9 mouse cellular contexts compared by ENCODE assay signal in genomic region chr1:91181261-91181660, GRCm38 (mm10). TPM values are rescaled to one million over a fixed set of nuclear protein-coding genes. Genes with fewer than 3 reads are reported as not detected.
A peak's percentile ranks its signal among the peaks of the same experiment; 100 is the strongest.
DNase-seq lines count a peak whose midpoint lies in the region; ATAC-seq and TF ChIP-seq lines count a peak whose summit lies in the region.
"Had no signal": no experiment of that assay in that cellular context is flagged by ENCODE, and none has a peak within 500 bp of the region (broad histone marks: within the 10 kb centered on the region; RNA-seq: fewer than 3 reads in every experiment).

No protein-coding gene starts in this region.

- ATAC-seq in forebrain, postnatal 0 days = peak; percentile 28; the same call in 1 of the 2 replicates
- ATAC-seq in forebrain, embryonic 11.5 days (replicated peaks; ENCODE audit: low FRiP score) = no peak
- ATAC-seq in intestine, embryonic 16.5 days = peak; percentile 59
- no peak for ATAC-seq in midbrain, postnatal 0 days (ENCODE audit: low FRiP score)

- no peak for TF ChIP-seq CTCF in forebrain, postnatal 0 days (IDR thresholded peaks at IDR 0.05; ENCODE audit: low read depth)
- TF ChIP-seq CTCF in midbrain, postnatal 0 days (IDR thresholded peaks at IDR 0.05) = no peak

- peak overlapping the region; percentile 52 for H3K27ac ChIP-seq in forebrain, postnatal 0 days (ENCODE audit: low read depth, low read length)
- no peak overlapping the region for H3K27ac ChIP-seq in forebrain, embryonic 11.5 days (ENCODE audit: low read depth, low read length)
- 0 out of 2 replicates have a peak overlapping the region, but pooled peaks have one; percentile 38 for H3K27ac ChIP-seq in intestine, embryonic 16.5 days (ENCODE audit: low read length)
- H3K27ac ChIP-seq in midbrain, postnatal 0 days (ENCODE audit: low read depth, low read length) = 0 out of 2 replicates have a peak overlapping the region, but pooled peaks have one; percentile 0

- DNase-seq in forebrain, postnatal 0 days = peak; percentile 35
- no peak for DNase-seq in forebrain, embryonic 11.5 days (ENCODE audit: low spot score)
- peak; percentile 13 to 28 for DNase-seq in layer of hippocampus, postnatal 10 days (ENCODE audit: low spot score in 2 of 2)
- DNase-seq in layer of hippocampus, adult 9-11 months = no peak
- peak; percentile 61 for DNase-seq in midbrain, postnatal 0 days (ENCODE audit: low spot score)
- no peak for DNase-seq in spleen, postnatal 36 days (ENCODE audit: low spot score in 2 of 2)
- no peak for DNase-seq in cerebellum, adult 11 months
- DNase-seq: gastrocnemius, postnatal 14 days had no signal

- peak overlapping the region; percentile 74; the same call in 1 of the 2 replicates for H3K4me2 ChIP-seq in forebrain, postnatal 0 days (ENCODE audit: low read depth)
- no peak overlapping the region for H3K4me2 ChIP-seq in forebrain, embryonic 11.5 days (ENCODE audit: low read depth, low read length, severe bottlenecking)
- peak overlapping the region; percentile 21; the same call in 1 of the 2 replicates for H3K4me2 ChIP-seq in intestine, embryonic 16.5 days (ENCODE audit: low read depth, low read length)
- peak overlapping the region; percentile 81 for H3K4me2 ChIP-seq in midbrain, postnatal 0 days (ENCODE audit: low read depth, low read length, poor library complexity, severe bottlenecking)

- H3K9ac ChIP-seq in forebrain, postnatal 0 days = no peak overlapping the region
- no peak overlapping the region for H3K9ac ChIP-seq in forebrain, embryonic 11.5 days (ENCODE audit: low read length)
- H3K9ac ChIP-seq in intestine, embryonic 16.5 days (ENCODE audit: low read depth, low read length) = no peak overlapping the region
- no peak overlapping the region for H3K9ac ChIP-seq in midbrain, postnatal 0 days (replicated peaks; ENCODE audit: low read length, poor library complexity, severe bottlenecking)

- H3K27me3 ChIP-seq in forebrain, postnatal 0 days (ENCODE audit: insufficient read depth, low read length) = 0 out of 2 replicates have a peak, but pooled peaks cover 5% of the 10 kb centered on the region
- peaks cover 10% of the 10 kb centered on the region; the same call in 1 of the 2 replicates for H3K27me3 ChIP-seq in forebrain, embryonic 11.5 days (ENCODE audit: control insufficient read depth, insufficient read depth, low read length)
- 0 out of 2 replicates have a peak, but pooled peaks cover 8% of the 10 kb centered on the region for H3K27me3 ChIP-seq in intestine, embryonic 16.5 days (replicated peaks; ENCODE audit: control insufficient read depth, insufficient read depth, low read length)
- H3K27me3 ChIP-seq in midbrain, postnatal 0 days (ENCODE audit: insufficient read depth, low read length) = no peaks in the 10 kb centered on the region; the same call in 1 of the 2 replicates

- 50% methylated on average over 5 of the region's 5 CpGs for WGBS in forebrain, postnatal 0 days
- 63% methylated on average over 5 of the region's 5 CpGs for WGBS in forebrain, embryonic 11.5 days
- WGBS in intestine, embryonic 16.5 days = 17% methylated on average over 5 of the region's 5 CpGs
- 50% methylated on average over 5 of the region's 5 CpGs for WGBS in midbrain, postnatal 0 days

- H3K9me3 ChIP-seq in forebrain, postnatal 0 days (ENCODE audit: low read length) = no peaks in the 10 kb centered on the region
- H3K9me3 ChIP-seq in forebrain, embryonic 11.5 days (ENCODE audit: control insufficient read depth, low read length) = no peaks in the 10 kb centered on the region
- no peaks in the 10 kb centered on the region for H3K9me3 ChIP-seq in intestine, embryonic 16.5 days (ENCODE audit: control insufficient read depth, low read length)
- H3K9me3 ChIP-seq in midbrain, postnatal 0 days (ENCODE audit: low read length) = no peaks in the 10 kb centered on the region

- no peaks in the 10 kb centered on the region for H3K36me3 ChIP-seq in forebrain, postnatal 0 days (ENCODE audit: insufficient read depth)
- H3K36me3 ChIP-seq in forebrain, embryonic 11.5 days (ENCODE audit: control insufficient read depth, insufficient read depth, low read length) = no peaks in the 10 kb centered on the region
- no peaks in the 10 kb centered on the region for H3K36me3 ChIP-seq in intestine, embryonic 16.5 days (ENCODE audit: control insufficient read depth, insufficient read depth, low read length)
- no peaks in the 10 kb centered on the region for H3K36me3 ChIP-seq in midbrain, postnatal 0 days (ENCODE audit: insufficient read depth, low read length)

- H3K4me3 ChIP-seq in forebrain, postnatal 0 days (ENCODE audit: low read depth, low read length) = no peak overlapping the region
- H3K4me3 ChIP-seq in forebrain, embryonic 11.5 days (ENCODE audit: low read depth, low read length) = no peak overlapping the region
- H3K4me3 ChIP-seq in intestine, embryonic 16.5 days (ENCODE audit: low read length) = no peak overlapping the region; the same call in 1 of the 2 replicates
- H3K4me3 ChIP-seq in midbrain, postnatal 0 days (ENCODE audit: low read depth, low read length) = no peak overlapping the region

- H3K4me1 ChIP-seq in forebrain, postnatal 0 days (ENCODE audit: insufficient read depth) = peaks cover 13% of the 10 kb centered on the region; the same call in 1 of the 2 replicates
- 0 out of 2 replicates have a peak, but pooled peaks cover 2% of the 10 kb centered on the region for H3K4me1 ChIP-seq in forebrain, embryonic 11.5 days (replicated peaks; ENCODE audit: control insufficient read depth, insufficient read depth, low read length)
- peaks cover 17% of the 10 kb centered on the region for H3K4me1 ChIP-seq in intestine, embryonic 16.5 days (ENCODE audit: control insufficient read depth, insufficient read depth, low read length)
- H3K4me1 ChIP-seq in midbrain, postnatal 0 days (ENCODE audit: insufficient read depth, low read length) = peaks cover 9% of the 10 kb centered on the region

RNA-seq across cellular contexts. Expression of gene Ramp1, which starts 1.6 kb away (rescaled TPM):
- total RNA-seq in forebrain, postnatal 0 days (2014; rRNA removed) = 14.4 and 16.8 TPM in 2 replicates
- 21.3 and 23.2 TPM in 2 replicates for polyA plus RNA-seq in forebrain, postnatal 0 days (2015; fragmentation: Nextera tagmentation; extraction: Ambion mirVana)
- 0.12 and 0.41 TPM in 2 replicates for polyA plus RNA-seq in forebrain, embryonic 11.5 days (2014; fragmentation: Nextera tagmentation; extraction: Ambion mirVana)
- total RNA-seq in layer of hippocampus, postnatal 10 days (2021) = 10 to 100 TPM; 37.4 to 43.2 TPM
- polyA plus RNA-seq in intestine, embryonic 16.5 days (2015; fragmentation: Nextera tagmentation; extraction: Ambion mirVana) = 11.4 and 11.9 TPM in 2 replicates
- total RNA-seq in midbrain, postnatal 0 days (2014; rRNA removed) = 16.1 and 22.4 TPM in 2 replicates
- polyA plus RNA-seq in midbrain, postnatal 0 days (2015; fragmentation: Nextera tagmentation; extraction: Ambion mirVana) = 29.4 and 29.8 TPM in 2 replicates

RNA-seq across cellular contexts. Expression of gene Rbm44, which starts 36.4 kb away (rescaled TPM):
- total RNA-seq in forebrain, postnatal 0 days (2014; rRNA removed) = 0.29 TPM in 1 of 2 replicates, not detected in the other
- polyA plus RNA-seq in forebrain, postnatal 0 days (2015; fragmentation: Nextera tagmentation; extraction: Ambion mirVana) = 0.11 and 0.19 TPM in 2 replicates
- polyA plus RNA-seq in forebrain, embryonic 11.5 days (2014; fragmentation: Nextera tagmentation; extraction: Ambion mirVana) = 0.37 and 0.51 TPM in 2 replicates
- total RNA-seq in layer of hippocampus, postnatal 10 days (2021) = not detected
- 0.44 and 0.53 TPM in 2 replicates for polyA plus RNA-seq in intestine, embryonic 16.5 days (2015; fragmentation: Nextera tagmentation; extraction: Ambion mirVana)
- 0.19 TPM in 1 of 2 replicates, not detected in the other for total RNA-seq in midbrain, postnatal 0 days (2014; rRNA removed)
- 0.11 and 0.48 TPM in 2 replicates for polyA plus RNA-seq in midbrain, postnatal 0 days (2015; fragmentation: Nextera tagmentation; extraction: Ambion mirVana)
- total RNA-seq: gastrocnemius, postnatal 14 days had no signal

Comparison
In these comparisons a context has a peak if more than half of its experiments do, and no peak if none do; other contexts are left out.
1. ATAC-seq: peak in forebrain, postnatal 0 days (single experiment) and intestine, embryonic 16.5 days (single experiment); none in forebrain, embryonic 11.5 days (single experiment) and midbrain, postnatal 0 days (single experiment).
2. DNase-seq: peak in forebrain, postnatal 0 days (single experiment), layer of hippocampus, postnatal 10 days (2 of 2) and midbrain, postnatal 0 days (single experiment); none in forebrain, embryonic 11.5 days (single experiment), layer of hippocampus, adult 9-11 months (single experiment), spleen, postnatal 36 days (0 of 2) and cerebellum, adult 11 months (single experiment).